Mouse (Mus musculus) bone marrow macrophage, adult 2 months (primary cell): ENCODE measurements around the gene Pyroxd1.

Experiments
- CTCF ChIP-seq: IDR thresholded peaks from 2 replicates; pipeline ENCODE4 v1.5.1; 2012; ENCODE audit warnings: low read depth, mild to moderate bottlenecking, low read length, moderate library complexity
- POLR2A ChIP-seq: IDR thresholded peaks from 2 replicates; pipeline ENCODE4 v1.6.1; 2012; ENCODE audit warnings: mild to moderate bottlenecking, low read depth, low read length, borderline replicate concordance

GRCm38 (mm10) chr6:142317106-142317505 lies 28.3 kb upstream of the Pyroxd1 start:
- TF ChIP-seq CTCF, result no peak
- no peak for TF ChIP-seq POLR2A
